Comparison of ENCODE assay signal across 9 mouse cellular contexts in genomic region chr7:73371587-73372321, GRCm38 (mm10). TPM values are rescaled to one million over a fixed set of nuclear protein-coding genes. Genes with fewer than 3 reads are reported as not detected.
DNase-seq lines count a peak whose midpoint lies in the region; ATAC-seq lines count a peak whose summit lies in the region.
"Had no signal": no experiment of that assay in that cellular context is flagged by ENCODE, and none has a peak within 500 bp of the region (broad histone marks: within the 10 kb centered on the region; RNA-seq: fewer than 3 reads in every experiment).

No protein-coding gene starts in this region.

- no peaks in the 10 kb centered on the region for H3K36me3 ChIP-seq in heart, embryonic 10.5 days
- H3K36me3 ChIP-seq in embryonic facial prominence, embryonic 12.5 days, result no peaks in the 10 kb centered on the region
- H3K36me3 ChIP-seq in hindbrain, embryonic 12.5 days, result no peaks in the 10 kb centered on the region
- no peaks in the 10 kb centered on the region for H3K36me3 ChIP-seq in midbrain, embryonic 15.5 days (replicated peaks)

- DNase-seq in heart, embryonic 10.5 days (ENCODE audit: low spot score), result no peak
- DNase-seq in heart, postnatal 25 days (ENCODE audit: low spot score), result no peak
- no peak for DNase-seq in urinary bladder, postnatal 14 days (ENCODE audit: low spot score)
- no peak for DNase-seq in layer of hippocampus, adult 9-11 months
- DNase-seq in kidney, adult 8-10 months, result no peak

- H3K27me3 ChIP-seq in heart, embryonic 10.5 days (ENCODE audit: insufficient read depth, poor library complexity, severe bottlenecking), result peaks cover 83% of the 10 kb centered on the region
- peaks cover 51% of the 10 kb centered on the region for H3K27me3 ChIP-seq in embryonic facial prominence, embryonic 12.5 days
- peaks cover 6% of the 10 kb centered on the region for H3K27me3 ChIP-seq in hindbrain, embryonic 12.5 days
- H3K27me3 ChIP-seq in midbrain, embryonic 15.5 days (replicated peaks), result no peaks in the 10 kb centered on the region

- peak overlapping the region; percentile 47 for H3K4me2 ChIP-seq in embryonic facial prominence, embryonic 12.5 days (replicated peaks)
- H3K4me2 ChIP-seq in hindbrain, embryonic 12.5 days (replicated peaks), result peak overlapping the region; percentile 56
- H3K4me2 ChIP-seq in midbrain, embryonic 15.5 days, result peak overlapping the region; percentile 68

- no peak overlapping the region for H3K27ac ChIP-seq in heart, embryonic 10.5 days
- no peak overlapping the region for H3K27ac ChIP-seq in embryonic facial prominence, embryonic 12.5 days
- no peak overlapping the region for H3K27ac ChIP-seq in hindbrain, embryonic 12.5 days
- H3K27ac ChIP-seq in midbrain, embryonic 15.5 days, result 0 out of 2 replicates have a peak overlapping the region, but pooled peaks have one; percentile 38

- peak overlapping the region; percentile 55 for H3K4me3 ChIP-seq in heart, embryonic 10.5 days
- H3K4me3 ChIP-seq in embryonic facial prominence, embryonic 12.5 days, result peak overlapping the region; percentile 22; the same call in 1 of the 2 replicates
- peak overlapping the region; percentile 24 for H3K4me3 ChIP-seq in hindbrain, embryonic 12.5 days
- H3K4me3 ChIP-seq in midbrain, embryonic 15.5 days, result peak overlapping the region; percentile 36
- H3K4me3 ChIP-seq: erythroblast, embryonic 14.5 days had no signal

- H3K9me3 ChIP-seq in heart, embryonic 10.5 days, result no peaks in the 10 kb centered on the region
- no peaks in the 10 kb centered on the region for H3K9me3 ChIP-seq in embryonic facial prominence, embryonic 12.5 days
- no peaks in the 10 kb centered on the region for H3K9me3 ChIP-seq in hindbrain, embryonic 12.5 days (replicated peaks)
- H3K9me3 ChIP-seq in midbrain, embryonic 15.5 days, result no peaks in the 10 kb centered on the region

- intact Hi-C loops in heart, postnatal 25 days (cut with DNase I), result loop anchor here (5.0 to 10.0 kb wide), 2 partner anchors 39 to 427 kb away; no protein-coding TSS in a partner anchor

- H3K9ac ChIP-seq in embryonic facial prominence, embryonic 12.5 days, result no peak overlapping the region
- no peak overlapping the region for H3K9ac ChIP-seq in hindbrain, embryonic 12.5 days
- H3K9ac ChIP-seq in midbrain, embryonic 15.5 days, result peak overlapping the region; percentile 41; the same call in 1 of the 2 replicates

- WGBS in heart, embryonic 10.5 days, result 42% methylated on average over 10 of the region's 10 CpGs
- 48% methylated on average over 10 of the region's 10 CpGs for WGBS in embryonic facial prominence, embryonic 12.5 days
- 44% methylated on average over 10 of the region's 10 CpGs for WGBS in hindbrain, embryonic 12.5 days
- 64% methylated on average over 10 of the region's 10 CpGs for WGBS in midbrain, embryonic 15.5 days

- H3K4me1 ChIP-seq in heart, embryonic 10.5 days, result peaks cover 28% of the 10 kb centered on the region
- peaks cover 15% of the 10 kb centered on the region; the same call in 1 of the 2 replicates for H3K4me1 ChIP-seq in embryonic facial prominence, embryonic 12.5 days
- peaks cover 23% of the 10 kb centered on the region for H3K4me1 ChIP-seq in hindbrain, embryonic 12.5 days
- H3K4me1 ChIP-seq in midbrain, embryonic 15.5 days, result peaks cover 27% of the 10 kb centered on the region

- ATAC-seq in embryonic facial prominence, embryonic 12.5 days (ENCODE audit: insufficient number of reproducible peaks, insufficient read depth, low FRiP score, low TSS enrichment), result no peak
- no peak for ATAC-seq in hindbrain, embryonic 12.5 days (ENCODE audit: low FRiP score)
- no peak for ATAC-seq in midbrain, embryonic 15.5 days (replicated peaks)

RNA-seq across cellular contexts. Expression of gene Rgma, which starts 3.6 kb away (rescaled TPM):
- 3.4 and 6.9 TPM in 2 replicates for polyA plus RNA-seq in heart, embryonic 10.5 days (2016; fragmentation: Nextera tagmentation; extraction: Ambion mirVana)
- 10 to 100 TPM; 61.2 to 72.2 TPM for total RNA-seq in heart, postnatal 25 days (2021)
- polyA plus RNA-seq in embryonic facial prominence, embryonic 12.5 days (2016; fragmentation: Nextera tagmentation; extraction: Ambion mirVana), result 24.3 and 28.1 TPM in 2 replicates
- polyA plus RNA-seq in hindbrain, embryonic 12.5 days (2016; fragmentation: Nextera tagmentation; extraction: Ambion mirVana), result 55.3 and 55.7 TPM in 2 replicates
- 46.6 and 50.4 TPM in 2 replicates for polyA plus RNA-seq in midbrain, embryonic 15.5 days (2015; fragmentation: Nextera tagmentation; extraction: Ambion mirVana)
- polyA plus RNA-seq: erythroblast, embryonic 14.5 days had no signal
